Mouse (Mus musculus) kidney, adult 9 months (tissue): ENCODE measurements at regions not wholly inside any gene's neighbourhood (a gene's known extent, or its start where the extent isn't known, plus 50 kb on each side); places are given as distances from the start of the nearest gene placed in this dataset.

Experiments
- DNase-seq: peaks from one replicate; pipeline ENCODE4 v3.0.0; 2022

DNA sequence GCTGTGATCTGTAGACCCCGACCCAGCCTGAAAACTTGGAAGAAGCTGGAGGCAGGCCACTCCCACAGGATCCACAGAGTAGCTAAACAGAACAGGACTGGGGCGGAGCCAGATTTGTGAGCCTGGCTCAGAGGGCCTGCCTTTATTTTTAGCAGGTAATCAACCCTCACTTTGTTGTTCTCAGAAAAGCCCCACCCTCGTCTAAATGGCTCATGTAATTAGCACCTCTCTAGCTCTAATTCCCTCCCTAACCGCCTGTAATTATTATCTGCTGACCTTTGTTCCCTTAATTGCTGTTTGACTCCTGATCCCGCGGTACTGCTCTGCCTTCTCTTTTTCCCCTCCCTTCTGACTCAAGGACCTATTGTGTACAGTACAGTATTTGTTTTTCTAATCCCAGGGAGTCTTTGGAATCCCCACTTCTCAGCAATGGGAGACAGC lies 95.6 kb upstream of the Bdnf start:
- peak; percentile 9 for DNase-seq

DNA sequence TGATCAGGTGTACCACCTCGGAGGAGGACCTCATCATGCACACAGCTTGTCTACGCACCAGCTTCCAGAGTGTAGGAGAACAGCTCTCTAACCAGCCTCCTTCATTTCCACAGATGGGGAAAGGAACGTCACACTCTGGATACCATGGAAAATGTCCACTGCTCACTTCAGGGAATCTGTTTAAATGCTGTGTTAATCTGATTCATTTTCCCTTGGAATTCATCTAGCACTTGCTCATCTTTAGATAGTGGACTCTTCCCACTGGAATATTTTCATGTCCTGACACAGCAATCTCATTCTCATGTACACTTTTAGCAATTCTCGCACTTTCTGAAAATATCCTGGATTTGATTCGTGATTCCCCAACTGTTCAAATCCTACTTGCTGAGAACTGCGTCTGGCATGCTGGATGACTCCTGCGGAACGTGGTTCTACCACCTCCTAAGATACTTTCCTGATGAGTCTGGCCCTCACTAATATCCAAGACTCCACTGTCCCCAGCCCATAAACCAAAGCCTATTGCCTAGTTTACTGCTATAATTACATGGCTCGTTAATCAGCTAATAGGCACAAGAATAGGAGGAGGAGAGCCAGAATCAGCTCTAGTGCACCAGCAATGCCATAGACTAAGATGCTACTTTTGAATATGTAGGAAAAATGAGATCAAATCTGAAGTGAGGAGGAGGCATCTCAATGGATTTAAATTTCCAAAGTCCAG lies 56.0 kb upstream of the Bdnf start:
- no peak for DNase-seq

DNA sequence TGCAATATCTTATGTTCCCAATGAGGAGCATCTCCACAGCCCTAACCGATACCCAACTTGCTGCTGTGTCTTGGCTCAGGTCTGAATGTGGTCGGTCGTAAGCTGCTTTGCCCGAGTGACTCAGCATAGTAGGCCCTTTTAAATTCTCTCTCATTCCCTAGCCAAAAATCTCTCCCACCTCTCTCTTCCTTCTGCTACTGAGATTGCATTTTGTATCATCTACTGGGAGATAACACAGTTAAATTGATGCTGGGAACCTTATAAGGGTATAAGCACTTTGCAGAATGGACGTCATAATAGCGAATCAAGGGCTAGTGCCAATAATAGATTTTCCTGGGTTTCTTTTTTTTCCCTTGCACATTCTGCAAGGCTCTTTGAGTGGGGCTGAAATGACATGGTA lies 54.8 kb upstream of the Bdnf start:
- DNase-seq: no peak

DNA sequence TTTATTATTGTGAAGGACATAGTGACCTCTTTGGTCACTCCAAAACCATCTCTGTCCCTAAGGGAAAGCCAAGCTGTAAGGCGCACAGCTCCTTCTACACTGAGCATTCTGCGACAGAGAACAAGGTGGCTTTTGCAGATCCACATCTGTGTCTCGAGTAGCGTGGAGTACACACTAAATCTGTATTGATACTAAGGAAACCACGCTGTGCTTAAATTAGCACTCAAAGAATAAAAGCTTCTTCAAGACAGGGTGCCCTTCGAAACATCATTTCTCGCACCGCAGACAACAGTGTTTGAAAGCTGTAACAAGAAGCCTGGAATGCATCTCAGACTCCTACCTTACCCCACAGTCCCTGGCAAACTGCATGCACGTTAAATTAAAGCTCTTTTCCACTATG lies 52.9 kb upstream of the Bdnf start:
- no peak for DNase-seq
